Mouse (Mus musculus) olfactory bulb, adult 2 months (tissue): ENCODE measurements around the gene Ifna13.

Experiments
- CTCF ChIP-seq: fragments of 200-500 bp; IDR thresholded peaks from 2 replicates; pipeline ENCODE4 v1.5.1; 2012; ENCODE audit warnings: low read depth, mild to moderate bottlenecking, low read length, moderate library complexity; ENCODE audit not compliant: insufficient read depth
- POLR2A ChIP-seq: fragments of 200-500 bp; IDR thresholded peaks from 2 replicates; pipeline ENCODE4 v1.6.1; 2012; ENCODE audit warnings: mild to moderate bottlenecking, low read depth, low read length, moderate library complexity; ENCODE audit not compliant: insufficient read depth

GRCm38 (mm10) chr4:88642526-88642925 lies 1.7 kb downstream of the Ifna13 start:
- no peak for TF ChIP-seq POLR2A
- no peak for TF ChIP-seq CTCF
